In the genomic region with DNA sequence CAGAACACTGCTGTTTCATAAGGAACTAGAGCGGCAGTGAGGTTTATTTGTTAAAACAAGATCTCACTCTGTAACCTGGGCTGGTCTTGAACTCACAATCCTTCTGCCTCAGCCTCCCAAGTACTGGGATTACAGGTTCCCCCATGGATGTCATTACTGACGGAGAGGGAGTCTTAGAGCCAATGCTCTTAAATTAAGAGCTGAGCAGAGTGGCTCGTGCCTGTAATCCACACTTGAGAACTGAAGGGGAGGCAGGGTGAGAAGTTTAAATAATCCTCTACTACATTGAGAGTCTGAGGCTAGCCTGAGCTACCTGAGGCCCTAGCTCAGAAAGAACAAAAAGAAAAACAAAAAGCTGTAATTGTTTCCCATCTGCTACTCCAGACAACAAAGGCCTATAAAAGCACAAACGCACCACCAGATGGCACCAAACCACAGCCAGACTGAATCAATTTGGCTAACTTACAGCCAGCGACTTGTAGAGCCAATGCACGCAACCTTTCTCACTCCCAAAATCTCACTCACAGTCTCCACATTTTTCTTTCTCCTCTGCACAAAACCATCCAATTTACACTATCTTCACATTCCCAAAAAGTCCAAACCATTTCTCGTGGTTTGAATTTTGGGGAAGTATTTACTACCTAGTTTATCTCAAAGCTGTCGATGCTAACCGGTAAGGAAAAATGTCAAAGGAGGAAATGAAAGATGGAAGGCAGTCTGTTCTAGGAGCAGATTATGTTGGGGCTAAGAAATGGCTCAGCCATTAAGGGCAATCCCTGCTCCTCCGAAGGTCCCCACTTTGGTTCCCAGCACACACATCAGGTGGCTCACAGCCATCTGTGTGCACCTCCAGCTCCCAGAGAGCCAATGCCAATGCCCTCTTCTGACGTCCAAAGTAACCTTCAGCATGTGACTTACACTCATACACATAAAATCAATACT, we compare ENCODE assay signal across 9 mouse cellular contexts. TPM values are rescaled to one million over a fixed set of nuclear protein-coding genes. Genes with fewer than 3 reads are reported as not detected.
A peak's percentile ranks its signal among the peaks of the same experiment; 100 is the strongest.
DNase-seq lines count a peak whose midpoint lies in the region; ATAC-seq and TF ChIP-seq lines count a peak whose summit lies in the region.
"Had no signal": no experiment of that assay in that cellular context is flagged by ENCODE, and none has a peak within 500 bp of the region (broad histone marks: within the 10 kb centered on the region; RNA-seq: fewer than 3 reads in every experiment).

No protein-coding gene starts in this region.

- H3K9ac ChIP-seq in heart, embryonic 13.5 days, result no peak overlapping the region
- H3K9ac ChIP-seq: embryonic facial prominence, embryonic 13.5 days had no signal

- no peaks in the 10 kb centered on the region for H3K4me1 ChIP-seq in embryonic fibroblast, embryonic 13.5 days (ENCODE audit: control insufficient read depth, insufficient read depth, low read length)
- H3K4me1 ChIP-seq in heart, embryonic 13.5 days, result peaks cover 11% of the 10 kb centered on the region

- peak; percentile 43; the same call in 1 of the 2 replicates for TF ChIP-seq CTCF in embryonic fibroblast, embryonic 13.5 days (IDR thresholded peaks at IDR 0.05; ENCODE audit: borderline replicate concordance, insufficient read depth, low read length)

- TF ChIP-seq POLR2A in embryonic fibroblast, embryonic 13.5 days (IDR thresholded peaks at IDR 0.05; ENCODE audit: low read depth, low read length), result no peak

- H3K9me3 ChIP-seq in heart, embryonic 13.5 days, result no peaks in the 10 kb centered on the region
- H3K9me3 ChIP-seq: embryonic facial prominence, embryonic 13.5 days had no signal

- peak; percentile 90 for DNase-seq in CD4-positive, CD25-positive, alpha-beta regulatory T cell, adult 2 months (ENCODE audit: low read depth, low spot score)
- peak; percentile 53 to 57 for DNase-seq in adrenal gland, postnatal 4 days (ENCODE audit: low spot score in 2 of 2)
- DNase-seq in kidney, postnatal 4 days, result peak; percentile 91
- peak; percentile 80 to 83 for DNase-seq in lung, adult 18-20 months
- DNase-seq in ovary, adult 18-20 months (ENCODE audit: low spot score), result peak; percentile 42
- DNase-seq in thymus, postnatal 0 days (ENCODE audit: low spot score), result peak; percentile 84

- H3K4me2 ChIP-seq in heart, embryonic 13.5 days, result peak overlapping the region; percentile 29; the same call in 1 of the 2 replicates
- H3K4me2 ChIP-seq: embryonic facial prominence, embryonic 13.5 days had no signal

- no peak for ATAC-seq in heart, embryonic 13.5 days (ENCODE audit: extremely low read depth, insufficient number of reproducible peaks, low FRiP score, low TSS enrichment)

- no peaks in the 10 kb centered on the region for H3K27me3 ChIP-seq in heart, embryonic 13.5 days (replicated peaks)
- H3K27me3 ChIP-seq: embryonic facial prominence, embryonic 13.5 days had no signal

- H3K36me3 ChIP-seq in heart, embryonic 13.5 days, result peaks cover 18% of the 10 kb centered on the region

- 47% methylated on average over 11 of the region's 11 CpGs for WGBS in heart, embryonic 13.5 days

- no peak overlapping the region for H3K4me3 ChIP-seq in embryonic fibroblast, embryonic 13.5 days (ENCODE audit: insufficient read depth, low read length)
- no peak overlapping the region for H3K4me3 ChIP-seq in heart, embryonic 13.5 days
- H3K4me3 ChIP-seq: embryonic facial prominence, embryonic 13.5 days had no signal

- H3K27ac ChIP-seq in embryonic fibroblast, embryonic 13.5 days (ENCODE audit: insufficient read depth, low read length), result no peak overlapping the region
- H3K27ac ChIP-seq in heart, embryonic 13.5 days (replicated peaks), result 0 out of 2 replicates have a peak overlapping the region, but pooled peaks have one; percentile 20
- H3K27ac ChIP-seq: embryonic facial prominence, embryonic 13.5 days had no signal

RNA-seq across cellular contexts. Expression of gene Elf2, which starts 51.3 kb away (rescaled TPM):
- 100 to 1,000 TPM; 122 to 124 TPM for total RNA-seq in adrenal gland, postnatal 4 days (2021)
- 39.5 and 53.4 TPM in 2 replicates for polyA plus RNA-seq in embryonic fibroblast, embryonic 13.5 days (2011; ENCODE audit: insufficient read length, low read depth, missing spikeins)
- polyA plus RNA-seq in heart, embryonic 13.5 days (2015; fragmentation: Nextera tagmentation; extraction: Ambion mirVana), result 50.7 and 57.8 TPM in 2 replicates
- 80.8 and 86.1 TPM in 2 replicates for polyA plus RNA-seq in thymus, postnatal 0 days (2015; fragmentation: Nextera tagmentation; extraction: Ambion mirVana)
